Mouse (Mus musculus): ENCODE measurements around the gene Ttc25.

DNA sequence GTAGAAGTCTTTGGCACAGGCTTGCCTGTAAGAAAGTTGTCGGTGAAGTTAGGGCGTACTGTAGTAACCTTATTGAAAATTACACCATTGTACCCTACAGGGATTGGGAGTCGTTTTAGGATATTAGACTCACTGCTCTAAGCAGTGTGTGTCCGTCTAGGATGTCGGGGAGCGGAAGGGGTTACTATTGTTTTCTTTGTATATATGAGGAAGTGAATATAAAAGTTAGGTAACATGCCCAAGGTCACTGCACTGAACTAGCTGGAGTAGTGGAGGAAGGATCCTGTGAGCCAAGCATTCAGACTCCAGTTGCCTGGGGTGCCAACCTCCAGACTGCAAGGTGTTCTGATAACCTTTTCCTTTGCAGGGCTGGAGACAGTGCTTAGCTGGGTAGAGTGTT lies 1.5 kb downstream of the Ttc25 start:
- TF ChIP-seq CTCF (IDR thresholded peaks at IDR 0.05; ENCODE audit: low read depth, low read length) (no peak), POLR2A (IDR thresholded peaks at IDR 0.05; ENCODE audit: extremely low read depth, insufficient read depth, low read length) (no peak)
